ENCODE assay signal across 39 mouse cellular contexts in genomic region chr9:24051538-24051937, GRCm38 (mm10). TPM values are rescaled to one million over a fixed set of nuclear protein-coding genes. Genes with fewer than 3 reads are reported as not detected.
"Had no signal": no experiment of that assay in that cellular context is flagged by ENCODE, and none has a peak within 500 bp of the region (broad histone marks: within the 10 kb centered on the region; RNA-seq: fewer than 3 reads in every experiment).

No protein-coding gene starts in this region.

- H3K9me3 ChIP-seq: limb, embryonic 10.5 days; limb, embryonic 12.5 days; limb, embryonic 13.5 days; limb, embryonic 15.5 days; liver, embryonic 13.5 days; liver, embryonic 15.5 days; lung, embryonic 15.5 days; midbrain, embryonic 10.5 days; midbrain, embryonic 12.5 days; midbrain, embryonic 13.5 days; midbrain, embryonic 15.5 days; neural tube, embryonic 12.5 days had no signal

- ATAC-seq: lung, postnatal 0 days; midbrain, embryonic 13.5 days; midbrain, embryonic 15.5 days; midbrain, embryonic 16.5 days had no signal

- DNase-seq: left cerebral cortex, postnatal 4 days; liver, embryonic 13.5 days; lung, adult 18-20 months; lung, adult 2 months; lung, embryonic 14.5 days; lung, postnatal 10 days; lung, postnatal 14 days; lung, postnatal 36 days; lung, postnatal 4 days; midbrain, embryonic 14.5 days had no signal

- H3K27ac ChIP-seq: left cerebral cortex, adult 2 months; limb, embryonic 10.5 days; limb, embryonic 12.5 days; limb, embryonic 13.5 days; limb, embryonic 15.5 days; liver, embryonic 13.5 days; liver, embryonic 14.5 days; liver, embryonic 15.5 days; lung, embryonic 15.5 days; macrophage; midbrain, embryonic 10.5 days; midbrain, embryonic 12.5 days; midbrain, embryonic 13.5 days; midbrain, embryonic 15.5 days; neural tube, embryonic 12.5 days had no signal

- H3K27me3 ChIP-seq: limb, embryonic 12.5 days; limb, embryonic 13.5 days; limb, embryonic 15.5 days; liver, embryonic 13.5 days; liver, embryonic 15.5 days; lung, embryonic 15.5 days; megakaryocyte, embryonic 14.5 days; midbrain, embryonic 12.5 days; midbrain, embryonic 13.5 days; midbrain, embryonic 15.5 days; neural tube, embryonic 12.5 days had no signal

- H3K4me3 ChIP-seq: left cerebral cortex, adult 2 months; limb, embryonic 10.5 days; limb, embryonic 12.5 days; limb, embryonic 13.5 days; limb, embryonic 15.5 days; liver, embryonic 13.5 days; liver, embryonic 15.5 days; lung, embryonic 15.5 days; megakaryocyte, embryonic 14.5 days; midbrain, embryonic 10.5 days; midbrain, embryonic 12.5 days; midbrain, embryonic 13.5 days; midbrain, embryonic 15.5 days; myocyte; neural tube, embryonic 12.5 days had no signal

- H3K4me1 ChIP-seq: limb, embryonic 10.5 days; limb, embryonic 12.5 days; limb, embryonic 13.5 days; limb, embryonic 15.5 days; liver, embryonic 13.5 days; liver, embryonic 15.5 days; lung, embryonic 15.5 days; megakaryocyte, embryonic 14.5 days; midbrain, embryonic 10.5 days; midbrain, embryonic 12.5 days; midbrain, embryonic 13.5 days; midbrain, embryonic 15.5 days; neural tube, embryonic 12.5 days had no signal

- H3K4me2 ChIP-seq: limb, embryonic 12.5 days; limb, embryonic 13.5 days; limb, embryonic 15.5 days; liver, embryonic 11.5 days; liver, embryonic 13.5 days; liver, embryonic 15.5 days; lung, embryonic 14.5 days; lung, embryonic 15.5 days; midbrain, embryonic 11.5 days; midbrain, embryonic 12.5 days; midbrain, embryonic 13.5 days; midbrain, embryonic 15.5 days; neural tube, embryonic 12.5 days had no signal

- H3K36me3 ChIP-seq: limb, embryonic 10.5 days; limb, embryonic 12.5 days; limb, embryonic 13.5 days; limb, embryonic 15.5 days; liver, embryonic 13.5 days; liver, embryonic 15.5 days; lung, embryonic 15.5 days; midbrain, embryonic 10.5 days; midbrain, embryonic 12.5 days; midbrain, embryonic 13.5 days; midbrain, embryonic 15.5 days; neural tube, embryonic 12.5 days had no signal

- H3K9ac ChIP-seq: limb, embryonic 12.5 days; limb, embryonic 13.5 days; limb, embryonic 15.5 days; liver, embryonic 13.5 days; liver, embryonic 14.5 days; liver, embryonic 15.5 days; lung, embryonic 14.5 days; lung, embryonic 15.5 days; midbrain, embryonic 12.5 days; midbrain, embryonic 13.5 days; midbrain, embryonic 15.5 days; neural tube, embryonic 12.5 days had no signal

RNA-seq across cellular contexts. Expression of gene Npsr1, which starts 46.3 kb away (rescaled TPM):
- total RNA-seq: megakaryocyte progenitor cell, adult 5-6 weeks; megakaryocyte, adult 5-6 weeks; megakaryocyte-erythroid progenitor cell, adult 5-6 weeks; monocyte, adult 5-6 weeks had no signal
- polyA plus RNA-seq: limb, embryonic 10.5 days; limb, embryonic 11.5 days; limb, embryonic 12.5 days; limb, embryonic 13.5 days; limb, embryonic 14.5 days; limb, embryonic 15.5 days; liver, embryonic 11.5 days; liver, embryonic 15.5 days; liver, embryonic 16.5 days; lung, adult 2 months; lung, embryonic 14.5 days; lung, embryonic 15.5 days; lung, embryonic 16.5 days; lung, postnatal 0 days; macrophage; midbrain, embryonic 10.5 days; midbrain, embryonic 11.5 days; midbrain, embryonic 12.5 days; midbrain, embryonic 13.5 days; myocyte; neural tube, embryonic 11.5 days; neural tube, embryonic 12.5 days had no signal
